Mouse (Mus musculus): ENCODE measurements around the gene Sf3b4. TPM values are rescaled to one million over a fixed set of nuclear protein-coding genes. Genes with fewer than 3 reads are reported as not detected.

The Sf3b4 gene
- polyA plus RNA-seq, 1 experiment from 2014 or later: 70.1 TPM

GRCm38 (mm10) chr3:96182382-96182776 is 10.2 kb downstream of the Sf3b4 start:
- DNase-seq (ENCODE audit: low spot score): no peak
- H3K4me1 ChIP-seq (replicated peaks; ENCODE audit: control insufficient read depth, insufficient read depth): 0 out of 2 replicates have a peak, but pooled peaks cover 5% of the 10 kb centered on the region
- no peaks in the 10 kb centered on the region for H3K9me3 ChIP-seq (ENCODE audit: control insufficient read depth, low read length)
- H3K4me2 ChIP-seq (replicated peaks; ENCODE audit: low read depth): 0 out of 2 replicates have a peak overlapping the region, but pooled peaks have one; percentile 9
- no peak overlapping the region for H3K9ac ChIP-seq (ENCODE audit: low read length)
- H3K27me3 ChIP-seq (ENCODE audit: control insufficient read depth, insufficient read depth, low read length): no peaks in the 10 kb centered on the region
- TF ChIP-seq CTCF (IDR thresholded peaks at IDR 0.05; ENCODE audit: low read depth) (no peak), EP300 (optimal IDR thresholded peaks at IDR 0.05) (no peak)
- H3K4me3 ChIP-seq (ENCODE audit: low read depth, low read length): no peak overlapping the region
- no peak overlapping the region for H3K27ac ChIP-seq (replicated peaks)
- 15% methylated on average over 4 of the region's 4 CpGs for WGBS
- ATAC-seq (ENCODE audit: low FRiP score, low TSS enrichment): no peak
- no peaks in the 10 kb centered on the region; the same call in 1 of the 2 replicates for H3K36me3 ChIP-seq (ENCODE audit: control insufficient read depth, insufficient read depth, low read length)

- ATAC-seq (ENCODE audit: low FRiP score, low TSS enrichment) (no peak), DNase-seq (ENCODE audit: low spot score) (no peak)
- TF ChIP-seq CTCF (IDR thresholded peaks at IDR 0.05; ENCODE audit: low read depth): no peak
- TF ChIP-seq EP300 (optimal IDR thresholded peaks at IDR 0.05): no peak
- no peak overlapping the region for H3K4me3 ChIP-seq (ENCODE audit: low read depth, low read length)
- H3K4me1 ChIP-seq (replicated peaks; ENCODE audit: control insufficient read depth, insufficient read depth): peaks cover 8% of the 10 kb centered on the region
- no peaks in the 10 kb centered on the region for H3K9me3 ChIP-seq (ENCODE audit: control insufficient read depth, low read length)
- 63% methylated on average over 12 of the region's 12 CpGs for WGBS
- no peaks in the 10 kb centered on the region for H3K36me3 ChIP-seq (ENCODE audit: control insufficient read depth, insufficient read depth, low read length)
- no peak overlapping the region for H3K27ac ChIP-seq (replicated peaks)
- H3K27me3 ChIP-seq (ENCODE audit: control insufficient read depth, insufficient read depth, low read length): no peaks in the 10 kb centered on the region
- no peak overlapping the region for H3K4me2 ChIP-seq (replicated peaks; ENCODE audit: low read depth)
- no peak overlapping the region for H3K9ac ChIP-seq (ENCODE audit: low read length)
Observed at GRCm38 (mm10) chr3:96192977-96193376, 20.8 kb downstream of the Sf3b4 start.

- TF ChIP-seq CTCF (IDR thresholded peaks at IDR 0.05; ENCODE audit: low read depth): no peak
- no peak for TF ChIP-seq EP300 (optimal IDR thresholded peaks at IDR 0.05)
- Histone ChIP-seq H3K4me3 (ENCODE audit: low read depth, low read length) (no peak overlapping the region), H3K9ac (ENCODE audit: low read length) (no peak overlapping the region), H3K27me3 (ENCODE audit: control insufficient read depth, insufficient read depth, low read length) (no peaks in the 10 kb centered on the region), H3K27ac (replicated peaks) (no peak overlapping the region), H3K4me1 (replicated peaks; ENCODE audit: control insufficient read depth, insufficient read depth) (peaks cover 9% of the 10 kb centered on the region), H3K36me3 (ENCODE audit: control insufficient read depth, insufficient read depth, low read length) (no peaks in the 10 kb centered on the region), H3K9me3 (ENCODE audit: control insufficient read depth, low read length) (no peaks in the 10 kb centered on the region), H3K4me2 (replicated peaks; ENCODE audit: low read depth) (no peak overlapping the region)
- 84% methylated on average over 10 of the region's 10 CpGs for WGBS
- ATAC-seq (ENCODE audit: low FRiP score, low TSS enrichment): no peak
- no peak for DNase-seq (ENCODE audit: low spot score)
Observed at GRCm38 (mm10) chr3:96194966-96195365, 22.8 kb downstream of the Sf3b4 start.

- DNase-seq (ENCODE audit: low spot score) (no peak), ATAC-seq (ENCODE audit: low FRiP score, low TSS enrichment) (no peak)
- Histone ChIP-seq H3K9ac (ENCODE audit: low read length) (no peak overlapping the region), H3K27ac (replicated peaks) (no peak overlapping the region), H3K4me1 (replicated peaks; ENCODE audit: control insufficient read depth, insufficient read depth) (peaks cover 9% of the 10 kb centered on the region), H3K4me3 (ENCODE audit: low read depth, low read length) (no peak overlapping the region), H3K36me3 (ENCODE audit: control insufficient read depth, insufficient read depth, low read length) (no peaks in the 10 kb centered on the region), H3K27me3 (ENCODE audit: control insufficient read depth, insufficient read depth, low read length) (no peaks in the 10 kb centered on the region), H3K9me3 (ENCODE audit: control insufficient read depth, low read length) (no peaks in the 10 kb centered on the region), H3K4me2 (replicated peaks; ENCODE audit: low read depth) (no peak overlapping the region)
- TF ChIP-seq CTCF (IDR thresholded peaks at IDR 0.05; ENCODE audit: low read depth) (peak; percentile 32), EP300 (optimal IDR thresholded peaks at IDR 0.05) (no peak)
- WGBS: 92% methylated on average over 11 of the region's 11 CpGs
Observed at GRCm38 (mm10) chr3:96195616-96196313, 23.6 kb downstream of the Sf3b4 start.

- H3K9me3 ChIP-seq (ENCODE audit: control insufficient read depth, low read length): no peaks in the 10 kb centered on the region
- peak overlapping the region; percentile 72 for H3K9ac ChIP-seq (ENCODE audit: low read length)
- DNase-seq (ENCODE audit: low spot score): no peak
- peak overlapping the region; percentile 87 for H3K4me2 ChIP-seq (replicated peaks; ENCODE audit: low read depth)
- H3K27me3 ChIP-seq (ENCODE audit: control insufficient read depth, insufficient read depth, low read length): no peaks in the 10 kb centered on the region
- H3K4me1 ChIP-seq (replicated peaks; ENCODE audit: control insufficient read depth, insufficient read depth): peaks cover 9% of the 10 kb centered on the region
- 20% methylated on average over 27 of the region's 27 CpGs for WGBS
- ATAC-seq (ENCODE audit: low FRiP score, low TSS enrichment): peak; percentile 10
- no peaks in the 10 kb centered on the region for H3K36me3 ChIP-seq (ENCODE audit: control insufficient read depth, insufficient read depth, low read length)
- peak overlapping the region; percentile 92 for H3K27ac ChIP-seq (replicated peaks)
- no peak for TF ChIP-seq EP300 (optimal IDR thresholded peaks at IDR 0.05)
- TF ChIP-seq CTCF (IDR thresholded peaks at IDR 0.05; ENCODE audit: low read depth): no peak
- H3K4me3 ChIP-seq (ENCODE audit: low read depth, low read length): peak overlapping the region; percentile 58
Observed at GRCm38 (mm10) chr3:96196437-96197128, 24.5 kb downstream of the Sf3b4 start.

Measured in stomach, postnatal 0 days (tissue).